Mouse (Mus musculus) left cerebral cortex, postnatal 14 days (tissue): ENCODE data around the gene Prr22. TPM values are rescaled to one million over a fixed set of nuclear protein-coding genes. Genes with fewer than 3 reads are reported as not detected.
A peak's percentile ranks its signal among the peaks of the same experiment; 100 is the strongest.

ENCODE experiments used
- DNase-seq, 2 experiments: peaks; one replicate each; pipeline ENCODE4 v3.0.0; 2021 to 2022; ENCODE audit warnings: low spot score in 2 of 2, mixed read lengths in 1 of 2
- intact Hi-C: fragments of 180-260 bp; cut with DNase I; formaldehyde crosslinking; loops from one replicate; pipeline ENCODE4 v1.15.1; 2025
- long read RNA-seq, 2 experiments: library from polyadenylated mRNA; stranded (forward); transcript quantifications; one replicate each; pipeline ENCODE4 v2.0.0; 2021
- total RNA-seq, 2 experiments: library from RNA; stranded (reverse); gene quantifications; 2 replicates each; pipeline ENCODE4 v1.2.3; 2021

Prr22 gene
- total RNA-seq = under 1 TPM; 0.51 to 0.94 TPM
- long read RNA-seq, experiment 1 = 0 reads
- long read RNA-seq, experiment 2 = 0 reads

GRCm38 (mm10) chr17:56769950-56770349 lies at the start of gene Prr22:
TSS of gene Prr22 (plus strand) at chr17:56770250.
- no peak for DNase-seq

GRCm38 (mm10) chr17:56722441-56722840 lies 47.6 kb upstream of the Prr22 start:
- intact Hi-C loops = no loop called here

More at GRCm38 (mm10) chr17:56769950-56770349, at the start of gene Prr22:
- intact Hi-C loops = no loop called here

GRCm38 (mm10) chr17:56723419-56724161 lies 46.5 kb upstream of the Prr22 start:
- no peak for DNase-seq
- intact Hi-C loops = no loop called here

More at GRCm38 (mm10) chr17:56722441-56722840, 47.6 kb upstream of the Prr22 start:
- no peak for DNase-seq

- intact Hi-C loops = no loop called here
- DNase-seq = no peak
These were observed 42.9 kb upstream of the Prr22 start for GRCm38 (mm10) chr17:56727029-56727649.

GRCm38 (mm10) chr17:56727659-56728058 lies 42.4 kb upstream of the Prr22 start:
- intact Hi-C loops = no loop called here
- DNase-seq = no peak

- DNase-seq = peak in 1 of 2 experiments; percentile 43
- intact Hi-C loops = no loop called here
These were observed 41.9 kb upstream of the Prr22 start for GRCm38 (mm10) chr17:56728117-56728516.

GRCm38 (mm10) chr17:56729151-56729550 lies 40.9 kb upstream of the Prr22 start:
- DNase-seq = no peak
- intact Hi-C loops = no loop called here

GRCm38 (mm10) chr17:56729656-56730055 lies 40.4 kb upstream of the Prr22 start:
- intact Hi-C loops = no loop called here
- no peak for DNase-seq

- intact Hi-C loops = no loop called here
- DNase-seq = no peak
These were observed 33.5 kb upstream of the Prr22 start for GRCm38 (mm10) chr17:56736534-56736933.

GRCm38 (mm10) chr17:56738221-56738620 lies 31.8 kb upstream of the Prr22 start:
- DNase-seq = no peak
- intact Hi-C loops = no loop called here

GRCm38 (mm10) chr17:56740118-56740787 lies 29.8 kb upstream of the Prr22 start:
- no peak for DNase-seq

GRCm38 (mm10) chr17:56740788-56741160 lies 29.3 kb upstream of the Prr22 start:
- DNase-seq = no peak
- intact Hi-C loops = no loop called here

More at GRCm38 (mm10) chr17:56740118-56740787, 29.8 kb upstream of the Prr22 start:
- intact Hi-C loops = no loop called here

- no peak for DNase-seq
- intact Hi-C loops = no loop called here
These were observed 25.9 kb upstream of the Prr22 start for GRCm38 (mm10) chr17:56744173-56744572.

- intact Hi-C loops = no loop called here
- peak in 1 of 2 experiments; percentile 56 for DNase-seq
These were observed 18.5 kb upstream of the Prr22 start for GRCm38 (mm10) chr17:56751404-56752072.

- intact Hi-C loops = no loop called here
- DNase-seq = no peak
These were observed 16.6 kb upstream of the Prr22 start for GRCm38 (mm10) chr17:56753452-56753851.

GRCm38 (mm10) chr17:56754271-56755185 lies 15.5 kb upstream of the Prr22 start:
- DNase-seq = no peak
- intact Hi-C loops = no loop called here

GRCm38 (mm10) chr17:56756703-56757399 lies 13.2 kb upstream of the Prr22 start:
- no peak for DNase-seq
- intact Hi-C loops = no loop called here

GRCm38 (mm10) chr17:56757416-56758123 lies 12.5 kb upstream of the Prr22 start, which contains the start of gene Nrtn:
TSS of gene Nrtn (minus strand) at chr17:56757530.
- peak in 1 of 2 experiments; percentile 69 for DNase-seq
- intact Hi-C loops = no loop called here
